Comparison of ENCODE assay signal across 23 mouse cellular contexts in genomic region chr8:106474001-106474400, GRCm38 (mm10). TPM values are rescaled to one million over a fixed set of nuclear protein-coding genes. Genes with fewer than 3 reads are reported as not detected.
"Had no signal": no experiment of that assay in that cellular context is flagged by ENCODE, and none has a peak within 500 bp of the region (broad histone marks: within the 10 kb centered on the region; RNA-seq: fewer than 3 reads in every experiment).

No protein-coding gene starts in this region.

- H3K9ac ChIP-seq: intestine, embryonic 15.5 days; limb, embryonic 13.5 days; liver, embryonic 13.5 days; lung, embryonic 14.5 days had no signal

- H3K9me3 ChIP-seq: intestine, embryonic 15.5 days; liver, embryonic 13.5 days had no signal

- H3K4me3 ChIP-seq: intestine, embryonic 15.5 days; limb, embryonic 13.5 days; liver, embryonic 13.5 days had no signal

- H3K27ac ChIP-seq: intestine, embryonic 15.5 days; limb, embryonic 13.5 days; liver, embryonic 13.5 days; macrophage had no signal

- H3K4me1 ChIP-seq: intestine, embryonic 15.5 days; liver, embryonic 13.5 days had no signal

- ATAC-seq: intestine, embryonic 15.5 days; lung, postnatal 0 days had no signal

- H3K36me3 ChIP-seq: intestine, embryonic 15.5 days; limb, embryonic 13.5 days; liver, embryonic 13.5 days had no signal

- H3K4me2 ChIP-seq: intestine, embryonic 15.5 days; limb, embryonic 13.5 days; liver, embryonic 13.5 days; lung, embryonic 14.5 days had no signal

- DNase-seq: kidney, adult 11 months; kidney, postnatal 14 days; kidney, postnatal 4 days; left cerebral cortex, postnatal 4 days; liver; liver, embryonic 13.5 days; lung, embryonic 14.5 days; midbrain, embryonic 14.5 days; thymus, adult 18-20 months; thymus, postnatal 14 days; thymus, postnatal 4 days had no signal

- H3K27me3 ChIP-seq: intestine, embryonic 15.5 days; limb, embryonic 13.5 days; liver, embryonic 13.5 days had no signal

RNA-seq across cellular contexts. Expression of gene 6030452D12Rik, which starts 26.3 kb away (rescaled TPM):
- polyA plus RNA-seq: intestine, embryonic 15.5 days; kidney, embryonic 14.5 days; limb, embryonic 13.5 days; liver, embryonic 13.5 days; liver, embryonic 16.5 days; lung, embryonic 14.5 days; lung, postnatal 0 days; macrophage; midbrain, embryonic 14.5 days; midbrain, postnatal 0 days; neural tube, embryonic 11.5 days; neural tube, embryonic 14.5 days; small intestine, adult 2 months; spleen, adult 2 months; stomach, embryonic 16.5 days had no signal

RNA-seq across cellular contexts. Expression of gene Cdh3, which starts 36.7 kb away (rescaled TPM):
- polyA plus RNA-seq: macrophage had no signal
